Mouse (Mus musculus) right cerebral cortex, postnatal 25 days (tissue): ENCODE measurements around the gene Slc6a11.
A peak's percentile ranks its signal among the peaks of the same experiment; 100 is the strongest.

Experiments used
- DNase-seq: peaks from one replicate; pipeline ENCODE4 v3.0.0; 2022

The Slc6a11 gene

DNA sequence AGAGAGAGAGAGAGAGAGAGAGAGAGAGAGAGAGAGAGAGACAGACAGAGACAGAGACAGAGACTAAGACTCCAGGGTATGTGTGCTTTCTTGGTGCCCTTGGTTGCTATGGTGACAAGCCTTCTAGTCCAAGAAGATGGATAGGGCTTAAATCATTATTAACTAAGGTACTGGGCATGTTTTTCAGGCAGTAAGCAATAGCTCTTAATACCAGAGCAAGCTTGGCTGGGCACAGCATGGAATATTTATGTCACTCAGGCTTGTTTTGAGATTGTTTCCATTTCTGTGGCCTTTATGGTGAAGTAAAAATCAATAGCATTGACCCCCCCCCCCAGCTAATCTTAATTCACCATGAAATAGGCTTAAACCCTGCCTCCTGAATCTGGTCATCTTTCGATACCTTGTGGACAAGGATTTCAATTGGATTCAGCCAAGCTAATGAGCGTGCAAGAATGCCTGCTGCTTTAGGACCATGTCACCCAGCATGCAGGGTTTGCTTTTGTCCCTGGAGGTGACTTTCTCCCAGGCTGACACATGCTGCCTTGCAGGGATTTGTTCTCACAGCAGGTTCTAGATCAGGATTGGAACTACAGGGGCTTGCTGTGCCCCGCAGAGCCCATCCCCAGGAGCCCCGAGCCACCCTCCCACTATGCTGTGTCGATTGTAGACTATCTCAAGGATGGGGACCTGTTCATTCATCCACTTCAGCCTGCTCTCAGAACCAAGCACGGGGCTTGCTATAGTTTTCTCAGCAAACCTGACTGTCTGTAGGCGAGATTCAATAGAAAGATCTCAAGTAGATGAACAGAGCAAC, 51.5 kb downstream of the Slc6a11 start:
- no peak for DNase-seq

- no peak for DNase-seq
These were observed 56.1 kb downstream of the Slc6a11 start for GRCm38 (mm10) chr6:114187121-114187520.

GRCm38 (mm10) chr6:114188869-114189268, 57.8 kb downstream of the Slc6a11 start:
- DNase-seq = no peak

DNA sequence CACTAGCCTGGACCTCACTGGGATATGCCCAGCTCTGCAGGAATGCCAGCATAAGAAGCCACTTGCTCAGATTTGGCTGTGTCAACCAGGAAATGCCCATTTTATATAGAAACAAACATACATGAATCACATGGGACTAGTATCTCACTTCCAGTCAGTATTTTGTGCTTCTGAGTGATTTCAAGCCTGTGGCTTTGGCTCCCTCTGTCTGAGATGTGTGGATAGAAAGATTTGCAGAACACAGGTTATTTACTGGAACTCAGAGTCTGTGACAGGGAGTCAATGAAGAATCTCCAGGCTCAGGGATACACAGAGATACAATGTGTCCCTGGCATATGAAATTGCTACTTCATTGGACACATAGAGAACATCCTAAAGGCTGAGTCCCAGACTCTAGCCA, 65.0 kb downstream of the Slc6a11 start:
- no peak for DNase-seq

- DNase-seq = no peak
These were observed 68.3 kb downstream of the Slc6a11 start for GRCm38 (mm10) chr6:114199200-114199845.

GRCm38 (mm10) chr6:114204557-114204956, 73.5 kb downstream of the Slc6a11 start:
- DNase-seq = no peak

GRCm38 (mm10) chr6:114208296-114208695, 77.3 kb downstream of the Slc6a11 start:
- DNase-seq = no peak

GRCm38 (mm10) chr6:114214393-114214792, 83.4 kb downstream of the Slc6a11 start:
- no peak for DNase-seq

DNA sequence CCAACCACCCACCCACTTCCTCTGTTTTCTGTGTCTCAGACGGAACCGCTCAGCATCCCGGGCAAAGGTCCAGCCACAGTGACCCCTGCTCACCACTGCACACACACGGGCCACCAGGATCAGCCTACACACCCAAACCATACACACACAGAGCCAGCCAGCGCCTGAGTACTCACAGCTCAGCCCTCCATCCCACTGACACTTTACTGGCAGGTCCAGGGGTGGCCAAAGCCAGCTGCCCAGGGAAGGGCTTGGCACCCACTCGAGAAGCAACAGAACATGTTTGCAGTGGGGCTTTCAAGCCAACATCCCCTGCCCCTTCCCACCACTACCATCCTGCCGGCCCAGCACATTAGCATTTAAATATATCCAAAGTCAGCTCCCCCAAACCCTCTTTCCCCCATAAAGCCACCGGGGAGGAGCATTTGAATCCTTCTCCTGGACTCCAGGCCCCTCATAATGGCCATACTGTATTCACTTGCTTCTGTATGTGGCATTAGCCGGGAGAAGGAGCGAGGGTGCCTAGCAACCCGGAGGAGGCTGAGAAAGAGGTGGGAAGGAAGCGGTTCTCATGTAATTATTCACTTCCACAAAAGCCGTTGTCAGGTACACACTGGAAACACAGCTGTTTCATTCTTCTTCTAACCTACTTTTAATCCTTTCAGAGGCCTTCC, 85.8 kb downstream of the Slc6a11 start:
- peak; percentile 42 for DNase-seq

DNA sequence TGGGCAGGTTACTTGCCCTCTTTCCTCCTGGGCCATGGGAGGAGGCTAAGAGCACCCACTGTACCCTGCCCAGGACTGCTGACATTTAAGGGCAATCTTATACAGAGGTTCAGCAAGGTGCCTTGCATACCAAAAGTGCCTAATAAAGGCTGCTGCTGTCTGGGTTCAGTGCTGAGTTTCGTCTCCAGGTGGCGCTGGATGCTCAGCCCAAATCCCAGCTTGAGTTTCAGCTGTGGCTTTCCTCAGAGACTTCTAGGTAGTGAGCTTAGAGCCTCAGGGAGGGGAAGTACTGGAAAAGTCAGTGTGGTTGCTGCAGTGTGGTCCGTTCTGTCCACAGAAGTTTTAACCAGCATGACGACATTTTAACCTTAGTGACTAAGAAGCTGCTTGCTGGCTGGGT, 93.4 kb downstream of the Slc6a11 start:
- peak; percentile 48 for DNase-seq

DNA sequence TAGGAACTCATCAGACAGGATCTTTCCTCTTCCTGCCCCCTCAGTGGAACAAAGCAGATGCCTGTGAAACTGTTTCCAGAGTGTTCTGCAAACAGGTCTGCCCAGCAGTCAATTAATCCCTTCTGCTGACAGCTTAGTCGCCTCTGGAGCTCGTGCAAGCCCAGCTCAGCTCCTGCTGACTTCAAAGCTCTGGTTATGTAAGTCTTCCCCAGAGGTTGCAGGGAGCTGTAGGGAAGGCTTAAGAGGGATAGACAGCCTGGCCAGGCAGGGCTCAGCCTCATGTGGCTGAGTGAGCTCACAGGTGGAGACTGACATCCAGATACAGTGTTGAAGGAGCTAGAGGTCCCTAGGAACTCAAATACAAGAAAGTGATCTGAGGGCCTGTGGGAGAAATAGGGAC, 96.3 kb downstream of the Slc6a11 start:
- no peak for DNase-seq

GRCm38 (mm10) chr6:114228196-114228595, 97.2 kb downstream of the Slc6a11 start:
- DNase-seq = no peak

DNA sequence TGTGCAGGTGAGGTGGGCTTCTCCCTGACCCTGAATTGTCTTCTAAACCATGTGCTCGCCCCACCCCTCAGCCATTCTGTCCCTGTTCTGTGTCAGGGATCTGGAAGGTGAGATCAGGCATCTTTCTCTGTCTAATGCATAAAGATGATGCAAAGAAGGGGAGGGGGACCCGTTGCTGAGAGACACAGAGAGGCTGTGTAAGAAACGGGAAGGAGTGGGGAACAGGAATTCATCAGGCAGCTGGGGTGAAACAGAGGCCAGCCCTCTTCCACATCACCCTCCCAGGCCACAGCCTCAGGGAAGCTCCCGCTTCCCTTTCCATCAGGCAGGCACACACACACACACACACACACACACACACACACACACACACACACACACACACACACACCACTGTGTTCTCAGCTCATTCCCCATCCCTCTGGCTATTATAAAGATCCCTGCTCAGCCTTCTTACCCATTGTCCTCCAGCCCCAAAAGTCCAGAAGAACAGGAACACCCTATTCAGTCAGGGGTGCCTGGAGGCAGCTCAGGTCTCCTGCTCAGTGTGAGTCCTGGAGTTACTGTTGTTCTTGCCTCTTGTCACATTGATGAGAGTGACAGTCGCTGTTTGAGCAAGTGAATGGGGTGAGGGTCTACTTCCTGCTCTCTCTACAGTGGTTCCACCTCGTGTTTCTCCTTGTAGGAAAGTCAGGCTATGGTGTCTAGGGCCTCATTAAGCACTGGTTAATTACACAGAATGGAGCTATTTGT, 108.0 kb downstream of the Slc6a11 start:
- no peak for DNase-seq

- no peak for DNase-seq
These were observed 114.6 kb downstream of the Slc6a11 start for GRCm38 (mm10) chr6:114245665-114246064.

DNA sequence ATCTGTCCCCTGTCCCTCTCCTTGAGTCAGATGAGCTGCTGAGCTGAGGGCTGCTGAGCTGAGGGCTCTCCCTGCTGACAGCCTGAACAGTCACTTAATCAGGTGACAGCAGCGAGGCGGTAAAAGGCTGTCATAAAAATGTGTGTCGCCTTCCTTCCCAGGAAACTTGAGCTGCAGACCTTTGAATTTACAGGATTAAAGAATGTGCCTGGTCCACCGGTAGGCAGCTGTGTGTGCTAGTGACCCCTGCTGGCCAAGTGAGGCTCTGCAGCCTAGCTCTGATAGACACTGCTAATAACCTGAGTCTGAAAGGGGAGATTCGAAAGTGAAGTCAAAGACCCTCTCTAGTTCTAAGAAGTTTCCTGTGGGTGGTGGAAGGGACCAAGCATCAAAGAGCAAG, 119.3 kb downstream of the Slc6a11 start:
- peak; percentile 67 for DNase-seq

DNA sequence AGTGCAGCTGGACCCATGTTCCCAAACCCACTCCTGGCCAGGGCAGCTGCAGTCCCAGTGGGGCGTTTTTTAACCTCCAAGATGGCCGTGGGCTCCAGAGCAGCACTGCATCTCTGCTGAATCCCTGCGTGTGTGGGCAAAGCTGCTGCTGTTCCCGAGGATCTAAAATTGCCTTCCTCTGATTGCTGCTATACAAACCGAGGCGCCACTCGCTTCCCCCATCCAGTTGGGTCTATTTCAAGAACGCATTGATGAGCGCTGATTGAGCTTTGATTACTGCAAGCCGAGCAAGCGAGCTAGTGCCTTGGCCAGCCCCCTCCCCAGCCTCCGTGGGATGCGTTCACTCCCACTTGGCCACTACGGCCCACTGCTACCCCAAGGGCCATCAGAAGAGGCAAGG, 123.9 kb downstream of the Slc6a11 start:
- DNase-seq = peak; percentile 42

DNA sequence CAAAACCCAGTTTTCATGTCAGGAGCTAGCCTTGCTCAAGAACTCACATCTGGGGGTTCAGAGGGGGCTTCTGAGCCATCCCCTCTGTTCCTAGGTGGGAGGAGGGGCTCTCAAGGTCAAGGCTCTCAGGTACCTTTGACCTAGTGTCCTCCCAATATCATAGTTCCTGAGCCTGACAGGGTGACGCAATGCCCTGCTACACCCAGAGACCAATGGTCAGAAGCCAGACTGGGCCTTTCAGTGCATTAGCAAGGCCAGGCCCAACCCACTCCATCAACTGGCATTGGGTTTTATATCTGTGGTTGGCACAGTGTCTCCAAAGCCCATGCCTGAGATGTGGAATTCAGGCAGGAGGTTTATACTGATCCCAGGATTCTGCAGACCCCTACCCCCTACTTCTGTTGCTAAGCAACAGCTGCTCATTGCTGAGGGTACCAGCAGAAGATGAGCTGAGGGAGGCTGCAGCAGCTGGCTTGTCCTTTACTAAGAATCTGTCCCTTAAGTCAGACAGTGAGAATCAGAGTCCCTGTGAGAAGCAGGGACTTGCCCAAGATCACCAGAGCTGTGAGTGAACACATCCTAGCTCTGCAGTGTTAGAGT, 126.8 kb downstream of the Slc6a11 start:
- DNase-seq = no peak

DNA sequence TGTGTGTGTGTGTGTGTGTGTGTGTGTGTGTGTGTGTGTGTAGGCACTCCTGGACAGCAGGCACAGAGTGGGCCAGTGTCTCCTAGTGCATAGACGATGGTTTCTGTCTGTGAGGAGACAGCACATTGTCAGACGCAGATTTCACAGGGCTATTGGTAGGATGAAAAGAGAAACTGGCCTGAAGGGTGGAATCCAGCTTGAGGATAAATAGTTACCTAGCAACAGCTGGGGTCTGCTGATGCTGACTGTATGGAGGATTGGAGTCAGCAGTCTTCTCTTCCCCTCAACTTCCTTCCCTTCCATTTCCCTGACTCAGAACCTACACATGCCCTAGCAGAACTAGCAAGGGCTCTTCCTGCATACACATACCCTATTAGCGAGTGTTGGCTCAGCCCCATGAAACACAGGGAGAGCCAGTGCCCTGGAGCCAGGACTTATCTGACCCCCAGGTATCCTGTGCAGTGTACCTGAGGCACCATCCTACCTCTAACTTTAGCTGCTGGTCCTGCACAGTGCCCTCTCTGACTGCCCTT, 127.7 kb downstream of the Slc6a11 start:
- no peak for DNase-seq

GRCm38 (mm10) chr6:114261609-114262008, 130.6 kb downstream of the Slc6a11 start:
- DNase-seq = no peak

DNA sequence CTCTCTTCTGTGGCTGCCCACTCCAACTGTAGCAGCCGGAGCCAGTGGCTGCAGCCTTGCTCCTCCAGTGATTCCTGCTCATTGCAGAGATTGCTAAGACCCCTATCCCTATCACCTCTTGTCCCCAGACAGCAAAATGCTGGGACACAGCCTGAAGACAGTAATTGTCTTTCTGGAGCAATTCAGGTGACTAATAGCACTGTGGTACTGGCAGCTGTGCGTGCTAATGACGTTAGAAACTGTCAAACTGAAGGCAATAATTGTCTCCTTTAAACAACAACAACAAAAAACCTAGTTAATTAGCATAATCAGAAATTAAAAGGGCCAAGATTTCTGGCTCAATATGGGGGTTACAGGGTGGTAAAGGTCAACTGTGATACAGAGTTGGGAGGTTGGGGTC, 133.0 kb downstream of the Slc6a11 start:
- no peak for DNase-seq

- DNase-seq = no peak
These were observed 133.4 kb downstream of the Slc6a11 start for GRCm38 (mm10) chr6:114264426-114264825.

GRCm38 (mm10) chr6:114266273-114266672, 135.2 kb downstream of the Slc6a11 start:
- no peak for DNase-seq
